Mouse (Mus musculus): Measurements from ENCODE around the gene Lpp.

- TF ChIP-seq GATA1 (IDR thresholded peaks at IDR 0.05; ENCODE audit: borderline replicate concordance, low read length) (no peak), CTCF (IDR thresholded peaks at IDR 0.05; ENCODE audit: low read depth, low read length) (no peak)
These were observed 598.7 kb downstream of the Lpp start for GRCm38 (mm10) chr16:24991995-24992394.
